Mouse (Mus musculus) testis, adult 2 months (tissue): ENCODE measurements around the gene Raet1e.
"Not testable (repeated sequence)": the region's sequence is repeated elsewhere in the genome, so short reads cannot be mapped to it uniquely, and the experiment has no call there.

ENCODE experiments used
- CTCF ChIP-seq: fragments of 200-500 bp; IDR thresholded peaks from 2 replicates; pipeline ENCODE4 v1.5.1; 2012; ENCODE audit warnings: low read depth, mild to moderate bottlenecking, inconsistent platforms, low read length, moderate library complexity; ENCODE audit not compliant: control insufficient read depth, insufficient read depth, insufficient replicate concordance
- POLR2A ChIP-seq: fragments of 200-500 bp; IDR thresholded peaks from 2 replicates; pipeline ENCODE4 v1.6.1; 2012; ENCODE audit warnings: low read depth, mild to moderate bottlenecking, inconsistent platforms, low read length, moderate library complexity; ENCODE audit not compliant: control insufficient read depth

GRCm38 (mm10) chr10:22206443-22206842, 48.1 kb downstream of the Raet1e start:
- TF ChIP-seq POLR2A, CTCF: not testable (repeated sequence)
